Mouse (Mus musculus): ENCODE measurements around the gene Hnf4a.
A peak's percentile ranks its signal among the peaks of the same experiment; 100 is the strongest.

Gene Hnf4a

DNA sequence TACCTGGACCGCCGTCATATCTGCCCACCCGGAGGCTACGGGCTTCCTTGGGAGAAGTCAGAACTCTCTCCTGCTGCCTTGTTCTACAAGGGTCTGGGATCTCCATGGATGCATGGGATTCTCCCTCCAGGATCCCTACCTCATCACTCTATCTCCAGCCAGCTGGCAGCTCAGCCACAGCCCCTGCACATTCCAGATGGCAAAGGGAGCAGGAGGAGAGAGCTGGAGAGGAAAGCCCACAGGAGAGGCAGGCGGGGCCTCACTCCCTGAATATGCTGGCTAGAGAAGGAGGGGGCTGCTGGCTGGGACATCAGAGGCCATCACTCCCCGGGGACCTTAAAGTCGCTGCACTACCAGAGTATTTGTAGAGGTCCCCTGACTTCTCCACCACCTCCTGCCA, 15.3 kb upstream of the Hnf4a start:
- peak; percentile 13 for DNase-seq

DNA sequence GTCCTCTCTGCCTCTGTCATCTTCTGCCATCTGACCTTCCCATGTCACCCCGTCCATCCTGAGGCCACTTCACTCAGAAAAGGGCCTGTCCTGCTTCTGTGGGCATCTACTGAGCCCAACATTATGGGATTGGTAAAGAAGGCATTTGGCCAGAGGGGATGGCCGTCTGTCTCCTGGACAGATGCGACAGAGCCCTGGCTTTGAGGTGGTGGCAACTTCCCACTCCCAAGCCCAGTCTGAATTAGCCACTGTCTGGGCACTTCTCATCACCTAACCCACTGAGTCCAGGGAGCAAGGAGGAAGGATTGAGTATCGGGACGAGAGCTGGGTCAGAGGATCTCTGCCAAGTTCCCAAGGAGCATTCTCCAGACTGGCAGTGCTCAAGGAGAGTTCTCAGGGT, 14.6 kb upstream of the Hnf4a start, which contains the start of gene R3hdml:
Gene R3hdml, plus strand, starts transcription at position 301 of the 400 bp plus-strand sequence.
- no peak for DNase-seq

DNA sequence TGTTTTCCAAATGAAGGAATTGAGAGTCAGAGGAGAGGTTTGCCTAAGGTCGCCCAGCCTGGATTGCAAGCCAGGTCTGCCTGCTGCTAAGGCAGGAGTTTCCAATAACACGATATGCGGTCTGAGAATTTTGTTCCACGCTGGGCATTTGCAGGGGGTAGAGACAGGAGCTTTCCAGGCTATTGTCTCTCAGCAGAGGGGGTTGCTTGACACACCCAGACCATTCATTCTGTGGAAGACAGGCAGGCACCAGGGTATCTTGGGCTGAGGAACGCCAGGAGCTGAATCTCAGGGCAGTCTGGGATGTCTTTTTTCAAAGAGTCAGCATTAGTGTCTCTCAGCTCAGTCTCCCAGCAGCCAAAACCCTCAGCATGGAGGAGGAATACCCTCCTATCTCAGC, 13.6 kb upstream of the Hnf4a start:
- no peak for DNase-seq

DNA sequence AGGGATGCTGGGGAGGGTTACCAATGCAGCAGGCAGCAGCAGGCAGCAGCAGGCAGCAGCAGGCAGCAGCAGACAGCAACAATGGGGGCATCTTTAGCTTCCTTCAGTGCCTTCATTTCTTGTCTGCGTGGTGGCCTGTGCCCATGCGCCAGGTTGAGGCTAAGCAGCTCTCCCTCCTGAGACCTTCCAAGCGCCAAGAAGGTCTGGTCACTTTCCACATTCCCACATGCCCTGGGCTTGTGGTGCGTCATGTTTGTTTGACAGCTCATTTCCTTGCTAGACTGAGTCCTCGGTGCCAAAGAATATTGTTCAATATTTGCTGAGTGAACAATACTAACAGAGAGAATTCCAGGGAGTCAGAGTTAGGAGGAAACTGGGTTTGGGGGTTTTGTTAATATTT, 12.6 kb upstream of the Hnf4a start:
- no peak for DNase-seq

DNA sequence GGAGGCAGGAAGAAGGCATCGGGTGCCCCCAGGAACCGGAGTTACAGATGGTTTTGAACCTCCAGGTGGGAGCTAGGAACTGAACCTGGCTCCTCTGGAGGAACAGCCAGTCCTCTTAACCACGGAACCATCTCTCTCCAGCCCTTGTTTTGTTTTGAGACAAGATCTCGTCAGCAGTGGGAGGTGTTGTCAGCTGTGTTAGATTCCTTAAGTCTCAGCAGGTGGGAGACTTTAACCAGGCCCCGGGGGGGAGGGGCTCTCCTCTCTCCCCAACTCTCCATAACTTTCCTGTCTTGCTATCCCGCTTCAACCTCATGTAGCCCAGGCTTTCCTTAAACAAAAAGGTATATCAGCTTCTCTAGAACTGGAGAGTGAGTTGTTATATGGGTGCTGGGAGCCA, 12.2 kb upstream of the Hnf4a start:
- DNase-seq, result no peak

DNA sequence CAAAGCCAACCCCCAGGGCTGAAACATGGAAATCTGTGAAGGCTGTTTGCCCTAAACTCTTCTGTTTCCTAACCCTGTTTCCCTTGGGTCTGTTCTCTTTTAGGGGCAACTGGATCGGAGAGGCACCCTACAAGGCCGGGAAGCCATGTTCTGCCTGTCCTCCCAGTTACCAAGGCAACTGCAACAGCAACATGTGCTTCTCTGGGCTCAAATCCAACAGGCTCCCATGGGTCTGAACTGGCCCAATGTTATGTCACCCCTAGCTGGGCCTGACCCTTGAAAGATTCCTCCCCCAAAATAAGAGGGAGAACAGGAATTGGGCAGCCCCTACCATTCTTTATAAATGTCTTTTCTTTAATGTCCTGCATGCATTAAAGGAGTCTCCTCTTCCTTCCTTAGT, 4.4 kb upstream of the Hnf4a start:
- no peak for DNase-seq

DNA sequence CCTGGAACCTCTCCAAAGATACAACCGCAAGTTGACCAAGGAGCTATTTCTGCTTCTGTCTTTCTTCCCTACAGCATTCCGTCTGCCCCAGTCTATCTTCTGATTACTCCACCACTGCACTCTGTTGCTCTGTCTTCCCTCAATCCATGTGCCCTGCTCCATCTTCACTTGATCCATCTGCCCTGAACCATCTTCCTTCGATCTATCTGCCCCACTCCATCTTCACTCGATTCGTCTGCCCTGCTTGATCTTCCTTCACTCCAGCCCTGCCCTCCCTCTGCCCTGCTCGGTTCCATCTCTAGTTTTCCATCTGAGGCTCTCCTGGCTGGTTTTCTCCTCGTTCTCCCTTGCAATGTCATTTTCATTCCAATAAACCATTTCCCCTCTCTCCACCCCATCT, 3.4 kb upstream of the Hnf4a start:
- DNase-seq, result no peak

DNA sequence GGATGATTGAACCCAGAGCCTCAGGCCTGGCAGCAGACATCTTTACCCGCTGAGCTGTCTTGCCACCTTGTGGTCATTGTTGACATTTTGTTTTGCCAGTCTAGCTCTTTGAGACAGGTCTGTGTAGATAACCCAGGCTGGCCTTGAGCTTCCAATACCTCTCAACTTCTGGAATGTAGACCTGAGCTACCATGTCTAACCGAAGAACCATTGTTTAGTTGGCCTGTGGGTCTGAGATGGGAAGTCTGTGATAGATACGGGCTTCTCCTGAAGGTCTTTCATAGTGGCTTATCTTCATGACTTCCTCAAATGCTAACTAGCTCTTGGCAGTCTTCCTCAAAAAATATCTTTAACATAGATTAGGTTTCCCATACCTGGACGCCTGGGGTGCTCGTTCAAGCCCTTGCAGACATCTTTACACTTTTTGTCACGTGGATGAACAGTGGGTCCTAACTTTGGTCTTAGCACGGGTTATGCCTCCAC, 19.2 kb downstream of the Hnf4a start:
- no peak for DNase-seq

DNA sequence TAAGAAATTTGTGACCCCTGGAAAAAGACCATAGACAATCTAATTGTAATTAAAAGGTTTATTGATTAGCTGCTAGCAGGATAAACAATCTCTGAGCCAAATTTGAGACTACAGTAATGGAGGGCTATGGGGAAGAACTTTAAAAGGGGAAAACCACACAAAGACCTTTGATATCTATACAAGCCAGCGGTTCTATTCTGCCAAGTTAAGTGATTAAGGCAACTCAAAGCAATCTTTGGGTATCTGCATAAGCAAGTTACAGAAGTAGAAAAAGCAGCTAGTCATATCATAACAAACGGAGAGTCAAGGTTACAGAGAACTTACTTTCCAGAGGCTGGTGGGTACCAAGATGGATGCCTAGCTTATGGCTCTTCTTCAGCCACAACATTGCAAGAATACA, 20.9 kb downstream of the Hnf4a start:
- no peak for DNase-seq

DNA sequence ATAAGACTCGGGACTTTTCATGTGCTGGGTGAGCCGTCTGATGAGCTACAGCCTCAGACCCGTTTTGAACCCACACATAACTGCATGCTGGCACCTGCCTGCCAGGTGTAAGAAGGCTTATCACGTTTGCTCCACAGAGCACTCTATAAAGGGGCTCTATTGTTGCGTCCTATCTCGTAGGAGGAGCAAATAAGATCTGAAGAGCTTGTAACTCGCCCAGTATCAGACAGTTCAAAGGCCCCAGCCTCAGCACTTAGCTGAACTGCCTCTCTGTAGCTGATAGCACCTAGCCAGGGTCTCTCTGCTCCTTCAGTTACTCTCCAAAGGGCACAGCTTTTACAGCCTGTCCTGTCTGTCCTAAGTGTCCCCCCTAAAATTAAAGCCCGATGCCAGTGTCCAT, 23.8 kb downstream of the Hnf4a start:
- DNase-seq, result no peak

DNA sequence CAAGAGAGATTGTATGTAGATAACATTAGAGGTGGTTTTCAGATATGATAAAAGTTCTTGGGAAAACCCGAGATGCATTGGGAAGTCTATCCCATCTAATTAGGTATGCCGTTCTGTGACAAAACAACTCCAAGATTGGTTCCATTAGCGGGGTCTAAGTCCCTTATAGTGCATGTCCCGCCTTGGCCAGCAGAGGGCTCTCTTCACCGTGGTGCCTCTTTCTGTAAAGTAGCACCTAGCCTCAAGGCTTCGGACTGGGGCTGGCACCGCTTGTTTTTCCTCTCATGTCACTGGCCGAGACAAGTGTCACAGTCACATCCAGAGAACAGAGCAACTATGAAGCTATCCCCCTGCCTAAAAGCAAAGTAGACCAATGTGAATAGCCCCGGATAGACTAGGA, 25.3 kb downstream of the Hnf4a start:
- DNase-seq, result peak; percentile 84

DNA sequence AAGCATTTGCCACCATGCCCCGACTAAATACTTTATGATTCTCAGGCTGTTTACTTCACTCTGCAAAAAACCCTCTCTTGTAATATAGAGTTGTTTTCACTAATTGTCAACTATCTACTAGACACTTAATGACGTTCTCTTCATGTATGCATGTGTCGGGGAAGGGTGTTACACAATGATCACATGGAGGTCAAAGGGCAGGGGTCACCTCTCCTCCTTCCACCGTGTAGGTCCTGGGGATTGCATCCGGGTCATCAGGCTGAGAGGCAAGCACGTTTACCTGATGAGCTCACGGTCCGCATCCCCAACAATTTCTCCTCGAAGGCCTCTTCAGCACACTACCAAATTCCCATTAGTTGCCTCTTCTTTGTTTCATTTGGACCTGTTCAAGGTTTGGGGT, 26.6 kb downstream of the Hnf4a start:
- no peak for DNase-seq

DNA sequence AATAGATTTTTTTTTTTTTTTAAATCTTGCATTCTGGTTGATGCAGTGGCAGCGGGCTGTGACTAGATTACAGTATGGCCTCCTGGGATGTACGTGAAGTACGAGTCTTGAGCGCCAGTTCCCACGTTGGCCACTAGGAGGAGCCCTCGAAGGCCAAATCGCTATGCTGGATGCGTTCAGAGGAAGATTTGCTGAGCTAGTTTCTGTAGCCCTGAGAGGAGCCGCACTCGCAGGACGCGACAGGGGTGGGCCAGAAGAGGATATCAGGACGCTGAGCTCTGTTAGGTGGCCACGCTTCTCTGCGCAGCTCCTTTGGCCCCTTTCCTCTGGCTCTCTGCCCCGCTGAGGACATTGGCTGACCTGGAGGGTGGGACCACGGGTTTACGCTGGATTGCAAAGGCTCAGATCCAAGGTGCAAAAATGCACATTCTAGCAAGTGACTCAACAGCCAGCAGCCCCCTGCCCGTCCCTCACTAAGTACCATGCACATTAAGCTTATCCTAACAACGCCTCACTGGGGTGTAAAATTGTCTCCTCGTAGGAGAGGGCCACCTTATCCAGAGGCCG, 28.4 kb downstream of the Hnf4a start:
- peak; percentile 90 for DNase-seq

DNA sequence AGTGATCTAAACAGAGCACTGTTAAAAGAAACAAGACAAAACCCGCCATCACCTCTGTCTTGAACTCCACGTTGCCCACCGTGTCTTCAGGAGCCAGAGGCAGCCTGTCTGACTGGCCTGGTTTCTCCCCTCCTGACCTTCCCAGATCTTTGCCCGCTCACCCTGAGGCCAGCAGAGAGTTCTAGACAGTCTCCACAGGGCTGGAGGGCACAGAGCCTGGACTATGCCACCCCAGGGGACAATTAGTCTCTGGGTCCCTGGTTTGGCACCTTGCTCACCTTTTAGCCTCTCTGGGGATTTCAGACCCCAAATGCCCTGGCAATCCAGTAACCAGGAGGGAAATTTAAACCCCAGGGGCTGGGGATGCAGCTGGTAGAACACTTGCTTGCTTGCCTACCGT, 30.8 kb downstream of the Hnf4a start:
- DNase-seq, result no peak

DNA sequence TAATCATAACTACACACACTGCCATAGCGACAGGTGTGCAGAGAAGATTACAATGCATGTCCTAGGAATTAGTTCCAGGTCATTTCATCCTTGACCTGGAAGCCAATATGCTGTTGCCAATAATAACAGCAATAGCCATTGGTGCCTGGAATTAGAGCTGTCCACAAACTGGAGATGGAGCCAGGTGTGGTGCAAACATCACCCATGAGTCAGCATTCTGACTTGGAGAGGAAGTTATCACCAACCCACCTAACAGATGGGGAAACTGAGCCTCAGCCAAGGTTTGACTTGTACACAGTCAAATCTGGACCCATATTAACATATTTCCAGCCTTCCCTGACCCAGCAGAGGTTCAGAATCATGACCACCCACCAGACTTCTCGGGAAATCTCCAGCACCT, 31.8 kb downstream of the Hnf4a start:
- no peak for DNase-seq

DNA sequence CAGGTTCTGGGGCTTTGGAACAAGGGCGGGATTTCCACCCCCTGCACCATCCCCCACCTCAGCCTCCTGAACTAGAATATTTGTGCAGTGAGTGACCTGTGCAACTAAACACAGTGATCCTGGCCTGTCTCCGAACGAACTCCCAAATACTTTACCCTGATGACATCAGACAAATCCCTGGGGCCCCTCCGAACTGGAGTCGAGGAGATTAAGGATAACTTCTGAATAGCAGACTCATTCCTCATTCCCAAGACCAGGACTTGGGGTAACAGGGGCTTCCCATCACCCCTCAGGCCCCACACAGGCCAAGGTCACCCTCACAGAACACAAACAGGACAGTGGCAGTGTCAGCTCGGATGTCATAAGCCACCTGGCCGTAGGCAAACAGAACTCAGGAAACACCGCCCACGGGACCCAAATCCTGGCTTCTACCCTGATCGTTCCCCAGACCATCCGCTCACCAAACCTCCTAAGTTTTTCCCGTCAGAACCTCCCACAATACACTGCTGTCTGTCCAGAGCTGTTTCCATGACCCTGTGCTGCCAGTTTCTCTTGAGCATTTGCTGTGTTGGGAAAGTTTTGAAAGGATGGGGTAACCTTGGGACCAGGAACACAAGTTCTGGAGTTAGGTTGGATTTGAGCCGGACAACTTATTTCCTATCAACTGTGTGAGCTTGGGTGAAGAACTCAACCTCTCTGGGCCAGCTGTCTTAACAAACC, 32.9 kb downstream of the Hnf4a start:
- no peak for DNase-seq

DNA sequence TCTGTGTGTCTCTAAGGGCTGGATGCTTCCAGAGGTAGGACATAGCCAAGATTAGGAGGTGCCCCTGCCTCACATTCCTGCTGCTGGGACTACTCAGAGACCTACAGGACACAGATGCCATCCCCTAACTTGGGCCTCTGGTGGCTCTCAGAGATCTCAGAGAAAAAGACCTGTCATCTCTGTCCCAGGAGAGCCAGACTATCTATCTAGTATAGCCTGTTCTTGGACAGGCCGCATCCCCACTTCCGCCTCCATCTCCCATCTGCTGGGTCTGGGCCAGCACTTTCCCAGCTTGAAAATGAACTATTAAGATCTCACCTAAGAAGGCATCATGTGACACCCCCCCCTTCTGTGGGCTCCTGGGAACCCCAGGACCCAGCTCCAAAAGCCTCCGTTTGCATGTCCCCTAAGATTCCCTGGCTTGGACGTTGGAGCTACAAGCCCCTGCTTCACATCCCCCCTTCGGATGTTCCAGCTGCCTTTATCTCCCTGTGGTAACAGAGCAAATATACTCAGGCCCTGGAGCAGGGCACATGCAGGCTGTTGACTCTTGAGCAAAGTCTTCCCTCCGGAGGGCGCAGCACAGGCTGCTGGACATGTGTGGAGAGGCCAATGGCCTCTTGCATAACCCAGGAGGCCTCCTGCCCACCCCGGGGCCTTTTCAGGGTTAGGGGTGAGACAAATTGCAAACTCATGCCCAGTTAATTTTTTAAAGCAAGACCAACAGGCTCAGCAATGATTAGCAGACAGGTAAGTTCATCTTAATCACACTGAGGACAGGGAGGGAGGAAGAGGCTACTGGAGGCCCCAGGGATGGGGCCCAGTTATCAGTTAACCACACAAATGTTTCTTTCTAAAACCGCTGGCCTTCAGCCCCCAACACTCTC, 33.9 kb downstream of the Hnf4a start:
- DNase-seq, result no peak

DNA sequence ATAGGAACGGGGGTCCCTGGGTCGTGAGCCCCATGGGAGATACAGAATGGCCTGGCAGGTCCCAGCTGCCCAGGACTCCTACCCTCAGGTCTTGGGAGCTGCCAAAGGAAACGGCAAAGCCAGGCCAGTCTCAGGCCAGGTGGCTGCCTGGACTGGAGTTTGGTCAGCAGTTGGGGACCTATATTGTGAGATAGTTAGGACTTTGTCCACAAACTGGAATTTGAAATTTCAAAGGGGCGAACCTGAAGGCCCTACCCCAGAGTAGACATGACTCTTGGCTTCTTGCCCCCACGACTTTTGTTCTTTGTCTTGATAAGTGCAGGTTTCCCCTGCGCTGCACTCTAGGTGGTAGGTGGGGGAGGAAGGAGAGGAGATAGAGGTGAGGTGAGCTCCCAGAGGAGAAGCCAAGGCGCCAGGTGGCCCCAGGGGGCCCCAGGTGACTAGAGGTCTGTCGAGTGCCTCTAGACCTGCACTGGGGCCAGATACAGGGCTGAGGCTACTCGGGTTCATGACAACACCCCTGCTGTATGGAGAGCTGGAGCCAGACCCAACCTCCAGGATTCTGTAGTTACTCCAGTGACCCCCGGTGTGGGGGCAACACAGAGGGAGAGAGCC, 35.1 kb downstream of the Hnf4a start:
- DNase-seq, result no peak

DNA sequence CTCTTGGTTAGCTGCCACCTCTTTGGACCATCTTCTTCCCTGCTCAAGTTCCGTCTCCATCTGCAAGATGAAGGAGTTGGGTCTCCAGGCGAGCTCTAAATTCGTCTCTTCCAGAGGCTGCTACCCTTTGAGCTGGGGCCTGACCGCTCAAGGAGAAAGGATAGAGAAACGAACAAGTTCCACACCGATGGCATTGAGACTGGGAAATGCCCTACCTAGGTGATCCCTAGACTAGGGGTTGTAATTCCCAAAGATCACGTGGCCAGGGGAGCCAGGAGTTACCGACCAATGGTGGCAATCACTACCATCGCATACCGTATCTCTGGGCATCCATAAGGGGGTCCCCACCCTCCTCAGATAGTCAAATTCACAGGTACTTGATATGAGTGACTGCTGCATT, 36.1 kb downstream of the Hnf4a start:
- DNase-seq, result no peak

DNA sequence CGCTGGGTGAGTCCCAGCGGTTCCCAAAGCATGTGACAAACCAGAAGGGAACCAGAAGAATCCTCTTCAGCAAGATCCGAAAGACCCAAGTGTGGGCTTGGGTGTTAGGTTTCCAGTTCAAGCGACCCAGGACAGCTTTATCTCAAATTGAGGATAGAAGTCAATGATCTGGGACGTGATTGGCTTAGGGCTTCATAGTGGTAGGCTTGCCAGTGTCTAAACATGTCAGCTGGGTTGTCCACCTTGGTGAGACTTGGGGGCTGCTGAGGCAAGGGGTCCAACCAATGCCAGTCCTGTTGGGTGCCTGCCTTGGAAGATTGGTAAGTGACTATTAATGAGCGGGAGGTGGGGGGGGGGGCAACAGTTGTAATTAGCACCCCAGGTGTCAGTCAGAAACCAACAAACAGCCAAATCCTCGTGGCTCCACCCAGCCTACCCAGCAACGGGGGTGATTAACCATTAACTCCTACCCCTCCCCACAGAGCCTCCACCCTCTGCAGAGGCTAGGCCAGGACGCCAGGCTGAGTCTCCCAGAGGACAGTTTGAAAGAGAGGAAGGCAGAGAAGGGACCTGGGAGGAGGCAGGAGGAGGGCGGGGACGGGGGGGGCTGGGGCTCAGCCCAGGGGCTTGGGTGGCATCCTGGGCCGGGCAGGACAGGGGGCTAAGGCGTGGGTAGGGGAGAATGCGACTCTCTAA, 40.2 kb downstream of the Hnf4a start:
- no peak for DNase-seq

DNA sequence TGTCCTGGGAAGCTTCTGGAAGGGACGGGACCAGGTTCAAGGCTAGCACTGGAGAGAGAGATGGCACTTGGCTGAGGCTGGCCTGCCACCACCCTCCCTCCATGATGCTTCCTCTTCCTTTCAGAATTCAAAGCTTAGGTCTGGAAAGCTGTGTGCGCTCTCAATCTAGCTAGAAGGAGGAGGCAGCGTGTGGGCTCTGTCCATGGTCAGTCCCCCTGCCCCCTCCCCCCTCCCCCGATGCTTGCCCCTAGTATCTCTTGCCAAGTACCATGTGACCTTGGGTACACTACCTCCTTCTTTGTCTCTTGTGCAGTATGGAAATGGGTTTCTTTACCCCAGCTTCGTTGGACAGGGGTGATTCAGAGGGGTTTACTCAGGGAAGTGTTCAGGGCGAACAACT, 42.2 kb downstream of the Hnf4a start:
- no peak for DNase-seq

DNA sequence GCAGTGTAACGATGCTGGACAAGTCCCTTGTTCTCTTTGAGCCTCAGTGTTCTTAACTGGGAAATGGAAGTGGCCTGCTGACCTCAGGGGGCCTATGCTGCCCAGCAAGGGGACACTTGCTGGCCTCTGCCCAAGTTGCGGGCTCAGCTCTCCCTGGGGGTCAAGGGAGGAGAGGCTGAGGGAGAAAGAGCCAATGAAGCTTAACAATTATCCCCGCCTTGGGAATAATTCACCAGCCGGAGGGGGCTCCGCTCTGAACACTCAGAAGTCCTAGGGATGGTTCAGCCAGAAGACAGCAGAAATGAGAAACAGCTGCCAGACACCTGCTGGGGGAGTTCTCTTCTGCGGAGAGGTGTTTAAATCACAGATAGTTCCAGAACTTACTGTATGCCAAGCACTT, 43.2 kb downstream of the Hnf4a start:
- no peak for DNase-seq

DNA sequence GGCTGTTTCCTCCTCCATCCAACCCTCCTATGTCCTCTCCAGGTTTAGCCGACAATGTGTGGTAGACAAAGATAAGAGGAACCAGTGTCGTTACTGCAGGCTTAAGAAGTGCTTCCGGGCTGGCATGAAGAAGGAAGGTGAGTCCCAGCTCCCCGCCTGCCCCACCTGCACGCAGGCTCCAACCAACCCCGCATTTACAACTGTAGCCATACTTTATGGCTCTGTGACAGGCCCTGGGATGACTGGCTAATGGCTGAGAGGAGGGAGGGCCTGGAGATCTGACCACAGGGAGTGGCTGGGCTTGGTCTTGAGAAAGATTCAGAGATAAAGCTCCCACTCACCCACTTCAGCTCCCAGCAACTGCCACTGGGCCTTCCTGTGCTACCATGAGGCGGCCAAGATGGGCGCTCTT, 45.9 kb downstream of the Hnf4a start:
- DNase-seq, result no peak
